Mouse (Mus musculus): Measurements from ENCODE around the gene Gpr39. TPM values are rescaled to one million over a fixed set of nuclear protein-coding genes. Genes with fewer than 3 reads are reported as not detected.

Gene Gpr39
- total and polyA plus RNA-seq, 3 experiments = 0.08 to 0.52 TPM; not detected in 1

DNA sequence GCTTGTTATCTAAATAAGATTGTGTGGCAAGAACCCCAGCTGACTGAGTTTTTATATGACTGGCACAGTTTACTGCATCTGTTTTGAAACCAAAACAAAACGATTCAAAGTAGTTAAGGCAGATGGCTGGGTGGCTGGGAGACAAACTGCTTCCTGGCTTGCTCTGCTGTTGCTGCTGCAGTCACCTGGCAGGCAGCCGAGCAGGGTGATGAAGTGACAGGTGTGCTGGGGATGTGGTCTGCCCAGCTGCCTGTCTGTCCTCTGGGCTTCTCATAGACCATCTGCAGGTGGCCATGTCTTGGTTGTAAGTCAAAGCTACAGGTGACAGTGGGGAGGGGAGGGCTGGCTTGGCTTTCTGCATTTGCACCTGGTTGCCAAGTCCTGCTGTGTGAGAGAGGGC, 131.6 kb downstream of the Gpr39 start:
- DNase-seq = no peak

DNA sequence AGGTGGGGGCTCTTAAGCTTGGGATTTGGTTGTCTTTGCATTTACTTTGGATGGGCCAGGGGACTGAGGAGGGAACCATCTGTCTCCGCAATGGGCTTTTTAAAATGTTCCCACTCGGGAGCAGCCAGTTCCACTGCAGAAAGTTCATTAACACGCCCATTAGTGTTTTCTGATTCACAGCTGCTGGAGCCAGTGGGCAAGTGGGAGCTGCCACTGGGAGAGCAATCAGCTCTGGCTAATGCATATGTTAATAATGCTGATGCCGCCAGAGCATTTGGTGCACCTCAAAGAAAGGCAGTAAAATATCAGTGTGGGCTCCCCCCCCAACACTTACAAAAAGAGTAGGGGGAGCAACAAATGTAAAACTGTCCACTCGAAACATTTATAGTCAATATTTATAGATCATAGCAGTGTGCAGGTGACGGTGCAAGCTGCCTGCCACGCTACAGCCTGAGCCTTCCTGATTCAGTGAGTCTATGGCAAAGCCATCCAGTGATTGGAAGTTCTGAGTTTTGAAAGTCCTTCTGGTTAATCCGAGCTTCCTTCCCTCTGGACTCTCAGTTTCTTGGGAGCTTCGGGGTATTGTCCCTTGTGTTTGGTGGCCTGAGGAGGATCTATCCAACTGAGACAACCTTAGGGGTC, 136.5 kb downstream of the Gpr39 start:
- DNase-seq = no peak

DNA sequence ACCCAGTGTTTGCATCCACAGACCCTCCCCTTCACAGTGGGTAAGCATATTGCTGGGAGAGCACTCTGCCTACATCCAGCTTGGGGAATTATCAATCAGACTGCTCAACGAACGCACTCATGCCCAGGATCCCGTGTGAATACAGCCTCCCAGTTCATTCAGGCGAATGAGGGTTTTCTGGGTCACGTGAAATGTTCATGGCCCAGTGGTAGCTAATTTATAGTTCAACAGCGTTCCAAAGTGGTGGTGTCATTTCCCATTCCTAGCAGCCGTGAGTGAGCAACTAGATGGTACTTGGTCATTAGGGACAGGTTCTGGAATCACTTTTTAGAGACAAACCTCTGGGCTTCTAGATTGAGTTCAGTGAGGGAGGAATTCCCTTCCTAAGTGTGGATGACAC, 144.3 kb downstream of the Gpr39 start:
- DNase-seq = no peak

DNA sequence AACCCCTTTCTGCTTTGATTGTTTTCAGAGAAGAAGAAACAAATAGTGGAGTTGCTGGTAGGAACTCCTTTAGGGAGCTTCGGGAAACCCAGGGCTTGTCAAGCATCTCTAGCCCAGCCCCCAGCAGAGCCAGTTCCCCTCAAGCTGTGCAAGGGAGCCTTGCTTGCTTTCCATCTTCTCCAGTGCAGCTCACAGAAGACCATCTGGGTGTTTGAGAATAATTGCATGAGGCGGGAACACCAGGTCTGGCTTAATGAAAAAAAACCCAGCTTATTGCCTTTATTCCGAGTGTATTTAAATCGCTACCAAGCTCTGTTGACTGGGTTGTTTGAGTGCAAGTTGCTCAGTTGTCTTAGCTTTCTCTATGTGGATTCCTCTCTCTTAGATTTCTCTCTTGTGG, 146.8 kb downstream of the Gpr39 start:
- DNase-seq = no peak

DNA sequence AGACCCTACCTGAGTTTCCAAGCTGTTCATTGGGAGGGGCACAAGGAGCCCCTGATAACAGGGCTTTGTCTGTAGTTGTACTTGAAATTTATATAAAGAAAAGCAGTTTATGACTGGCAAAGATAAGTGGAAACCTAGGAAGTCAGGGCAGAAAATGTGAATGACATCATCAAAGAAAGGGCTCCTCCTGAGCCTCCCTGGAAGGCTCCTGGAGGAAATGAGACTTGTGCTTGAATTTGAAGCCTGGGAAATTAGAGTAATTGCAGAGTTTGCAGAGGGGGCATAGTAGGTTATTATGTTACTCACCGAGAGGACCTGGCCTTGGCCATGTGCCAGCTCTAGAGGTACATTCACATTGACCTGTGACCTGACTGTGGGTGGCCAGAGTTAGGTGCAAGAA, 160.7 kb downstream of the Gpr39 start:
- DNase-seq = no peak

DNA sequence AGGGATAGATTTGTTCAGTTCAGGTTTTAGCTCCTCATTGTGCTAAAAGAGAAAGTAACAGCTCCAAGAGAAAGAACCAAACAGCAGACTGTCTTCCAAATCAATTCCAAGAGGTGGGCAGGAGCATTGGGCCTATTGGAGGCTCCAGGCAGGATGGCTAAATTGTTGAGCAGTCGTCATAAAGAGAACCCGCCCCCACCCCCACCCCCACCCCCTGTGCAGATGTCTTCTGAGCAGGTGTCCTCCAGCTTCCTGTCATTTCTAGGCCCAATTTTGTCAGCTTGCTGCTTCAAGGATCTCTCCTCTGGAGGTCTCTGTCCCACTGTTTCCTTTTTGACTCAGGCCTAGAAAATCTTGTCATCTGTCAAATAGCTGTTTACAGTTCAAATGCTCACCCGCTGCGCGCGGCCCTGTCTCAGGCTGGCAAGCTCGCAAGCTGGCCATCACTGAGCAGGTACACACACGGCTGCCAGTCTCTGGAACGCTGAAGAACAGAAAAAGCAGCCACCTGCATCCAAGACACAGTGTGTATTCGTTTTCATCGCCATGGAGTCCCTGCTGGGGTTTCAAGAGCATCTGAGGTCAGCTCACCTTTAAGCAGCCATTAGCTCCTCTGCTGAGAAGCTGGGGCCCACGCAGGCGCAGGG, 163.1 kb downstream of the Gpr39 start:
- DNase-seq = no peak

DNA sequence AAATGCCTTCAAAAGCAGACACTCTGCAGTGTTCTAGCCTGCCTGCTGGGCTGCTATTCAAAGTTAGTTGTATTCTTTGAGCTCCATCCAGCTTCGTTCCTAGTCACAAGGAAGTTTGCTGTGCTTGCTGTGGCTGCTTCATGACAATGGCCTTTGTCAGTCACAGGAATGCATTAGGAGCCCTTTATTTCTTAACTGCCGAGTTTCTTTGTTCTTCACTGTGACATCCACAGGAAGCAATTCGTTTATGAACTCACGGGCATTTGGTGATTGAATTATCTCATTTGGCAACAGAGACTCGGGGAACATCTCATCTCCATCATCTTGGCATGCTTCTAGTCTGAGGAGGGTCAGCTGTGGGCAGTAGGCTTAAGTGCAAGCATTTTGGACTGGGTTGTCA, 177.9 kb downstream of the Gpr39 start:
- no peak for DNase-seq

DNA sequence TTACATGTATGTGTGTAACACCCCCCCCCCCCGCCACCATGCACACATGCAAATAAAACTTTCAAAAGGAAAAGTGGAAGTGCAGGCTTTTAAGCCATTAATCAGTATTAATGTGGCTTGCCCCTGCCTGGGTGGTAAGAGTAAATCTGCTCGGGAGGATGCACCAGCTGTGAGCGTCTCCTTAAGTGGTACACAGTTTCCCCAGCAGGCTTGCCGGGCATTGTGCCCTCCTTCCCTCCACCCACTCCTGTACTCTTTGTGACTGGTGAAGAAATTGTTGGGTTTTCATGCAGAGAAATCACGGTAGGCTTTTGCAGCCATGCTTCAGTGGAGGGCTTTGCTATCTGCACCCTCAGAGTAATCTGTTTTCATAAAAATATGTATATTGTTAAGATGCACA, 181.8 kb downstream of the Gpr39 start:
- DNase-seq = no peak

DNA sequence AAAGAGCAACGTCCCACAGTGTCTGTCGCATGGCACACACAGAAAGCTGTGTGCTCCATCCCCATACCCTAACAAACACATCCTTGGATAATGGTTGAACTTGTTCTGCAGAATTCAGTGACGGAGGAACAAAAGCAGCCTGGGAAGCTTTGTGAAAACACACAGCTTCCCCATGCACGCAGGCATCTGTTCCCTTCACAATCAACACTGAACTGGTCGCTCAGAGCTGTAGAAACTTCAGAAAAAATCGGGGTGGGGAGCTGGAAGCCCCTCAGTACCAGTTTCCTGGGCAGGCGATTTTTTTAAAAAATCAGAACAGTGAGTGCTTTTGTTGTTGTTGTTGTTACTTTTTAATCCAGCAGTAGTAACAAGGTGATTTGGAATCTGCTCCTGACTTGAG, 193.3 kb downstream of the Gpr39 start:
- DNase-seq = no peak

DNA sequence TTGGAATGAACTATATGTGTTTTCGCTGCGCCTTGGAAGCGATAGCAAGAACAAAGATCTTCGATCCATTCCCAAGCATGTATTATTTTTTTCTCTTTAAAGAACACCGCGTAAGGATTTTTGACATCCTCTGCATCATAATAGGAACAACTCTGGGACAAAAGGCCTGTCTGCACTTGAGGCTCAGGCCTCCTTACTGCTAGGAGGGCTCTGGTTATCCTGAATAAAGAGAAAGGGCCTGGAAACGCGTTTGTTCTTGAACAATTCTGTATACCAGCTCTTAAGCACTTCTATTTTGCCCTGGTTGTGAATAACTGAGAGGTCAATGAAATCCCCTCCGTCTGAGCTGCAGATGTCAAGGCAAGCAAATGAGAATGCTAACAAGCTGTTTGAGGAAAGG, 216.4 kb downstream of the Gpr39 start:
- DNase-seq = no peak

DNA sequence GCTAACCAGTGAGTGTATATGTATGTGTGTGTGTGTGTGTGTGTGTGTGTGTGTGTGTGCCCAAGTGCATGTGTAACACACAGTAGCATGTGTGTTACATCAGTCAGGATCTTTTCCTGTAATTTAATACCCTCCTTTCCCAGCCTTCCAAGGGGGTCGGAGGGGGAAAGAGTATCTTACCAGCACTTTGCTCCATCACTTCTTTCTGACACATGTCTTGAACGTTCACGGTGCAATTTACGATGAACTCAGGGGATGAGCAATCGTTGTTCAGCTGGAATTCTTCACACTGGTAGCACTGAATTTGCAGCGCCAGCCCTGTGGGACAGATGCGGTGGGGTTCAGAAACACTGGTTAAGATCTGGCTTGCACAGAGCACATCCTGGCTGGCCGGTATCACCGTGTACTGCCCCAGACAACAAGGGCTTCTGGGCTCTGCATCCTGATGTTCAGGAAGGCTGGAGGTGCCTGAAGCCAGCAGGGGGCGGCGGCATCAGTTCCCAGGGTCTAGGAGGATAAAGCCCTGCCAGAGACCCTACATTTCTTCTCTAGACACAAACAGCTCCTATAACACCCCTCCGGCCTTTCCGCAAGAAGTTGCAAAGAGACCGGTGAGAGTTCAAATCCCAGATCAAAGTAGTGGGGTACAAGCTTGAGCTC, 233.5 kb downstream of the Gpr39 start:
- DNase-seq = peak; percentile 3

DNA sequence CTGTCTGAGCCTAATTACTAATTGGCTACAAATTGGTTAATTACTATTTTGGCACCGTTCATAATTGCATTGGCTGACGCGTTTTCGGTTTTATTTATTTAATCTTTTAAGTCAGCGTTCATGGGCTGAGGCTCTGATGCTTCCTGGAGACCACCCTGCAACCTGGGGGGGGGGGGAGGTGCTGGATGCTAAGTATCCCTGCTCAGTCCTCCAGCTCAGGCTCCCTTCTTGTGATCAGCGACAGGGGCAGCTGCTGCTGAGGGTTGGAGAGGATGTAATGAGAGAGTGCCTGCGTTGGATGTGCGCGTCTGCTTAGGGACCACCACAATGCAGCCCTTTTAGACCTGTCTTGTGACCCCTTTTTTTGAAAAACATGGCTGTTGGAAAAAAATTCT, 234.1 kb downstream of the Gpr39 start:
- no peak for DNase-seq

DNA sequence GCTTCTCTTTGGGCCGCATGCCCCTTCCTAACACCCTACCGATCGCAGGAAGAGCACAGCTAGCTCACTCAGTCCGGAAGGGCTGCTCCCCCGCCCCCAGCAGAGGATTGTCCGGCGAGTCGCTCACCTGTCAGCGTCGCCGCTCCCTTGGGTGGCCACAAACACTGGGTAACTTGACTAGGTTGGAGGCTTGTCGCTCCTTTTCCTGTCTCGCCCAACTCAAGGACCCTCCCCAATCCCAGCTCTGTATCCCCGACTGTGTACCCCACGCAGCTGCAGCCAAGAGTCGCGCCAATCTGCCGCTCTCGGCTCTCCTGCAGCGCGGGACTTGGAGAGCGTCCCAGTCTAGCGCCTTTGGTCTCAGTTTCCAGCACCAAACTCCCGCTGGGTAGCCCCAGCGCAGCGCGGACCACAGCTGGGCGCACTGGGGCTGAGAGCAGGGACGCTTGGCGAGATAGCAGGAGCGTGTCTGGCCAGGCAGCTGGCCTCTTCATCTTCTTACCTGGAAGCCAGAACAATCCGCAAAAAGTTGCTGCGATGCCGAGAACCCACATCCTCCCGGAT, 234.6 kb downstream of the Gpr39 start:
- no peak for DNase-seq

DNA sequence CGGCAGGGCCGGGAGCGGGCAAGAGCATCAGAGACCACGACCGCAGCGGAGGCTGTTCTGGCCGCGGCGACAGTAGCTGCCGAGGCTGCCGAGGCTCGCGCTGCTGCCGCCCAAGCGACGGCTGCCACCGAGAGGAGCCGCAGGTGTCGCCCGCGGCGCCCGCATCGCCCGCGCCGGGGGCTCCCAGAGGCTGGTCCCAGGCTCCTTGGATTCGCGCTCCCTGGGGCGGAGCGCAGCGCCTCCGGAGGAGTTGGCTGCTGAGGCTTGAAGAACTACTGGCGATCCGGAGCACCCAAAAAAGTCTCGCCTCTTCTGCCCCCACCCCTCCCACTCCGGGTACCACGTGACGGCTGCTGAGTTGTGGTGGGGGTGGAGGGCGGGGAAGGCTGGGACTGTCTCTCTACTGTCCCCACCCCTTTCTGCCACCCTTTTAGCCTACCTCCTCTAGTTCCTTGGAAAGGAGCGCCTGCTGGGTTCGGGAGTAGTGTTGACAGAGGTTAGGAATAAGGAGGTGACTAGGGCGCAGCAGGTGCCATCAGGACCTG, 235.2 kb downstream of the Gpr39 start:
- peak; percentile 61 for DNase-seq

DNA sequence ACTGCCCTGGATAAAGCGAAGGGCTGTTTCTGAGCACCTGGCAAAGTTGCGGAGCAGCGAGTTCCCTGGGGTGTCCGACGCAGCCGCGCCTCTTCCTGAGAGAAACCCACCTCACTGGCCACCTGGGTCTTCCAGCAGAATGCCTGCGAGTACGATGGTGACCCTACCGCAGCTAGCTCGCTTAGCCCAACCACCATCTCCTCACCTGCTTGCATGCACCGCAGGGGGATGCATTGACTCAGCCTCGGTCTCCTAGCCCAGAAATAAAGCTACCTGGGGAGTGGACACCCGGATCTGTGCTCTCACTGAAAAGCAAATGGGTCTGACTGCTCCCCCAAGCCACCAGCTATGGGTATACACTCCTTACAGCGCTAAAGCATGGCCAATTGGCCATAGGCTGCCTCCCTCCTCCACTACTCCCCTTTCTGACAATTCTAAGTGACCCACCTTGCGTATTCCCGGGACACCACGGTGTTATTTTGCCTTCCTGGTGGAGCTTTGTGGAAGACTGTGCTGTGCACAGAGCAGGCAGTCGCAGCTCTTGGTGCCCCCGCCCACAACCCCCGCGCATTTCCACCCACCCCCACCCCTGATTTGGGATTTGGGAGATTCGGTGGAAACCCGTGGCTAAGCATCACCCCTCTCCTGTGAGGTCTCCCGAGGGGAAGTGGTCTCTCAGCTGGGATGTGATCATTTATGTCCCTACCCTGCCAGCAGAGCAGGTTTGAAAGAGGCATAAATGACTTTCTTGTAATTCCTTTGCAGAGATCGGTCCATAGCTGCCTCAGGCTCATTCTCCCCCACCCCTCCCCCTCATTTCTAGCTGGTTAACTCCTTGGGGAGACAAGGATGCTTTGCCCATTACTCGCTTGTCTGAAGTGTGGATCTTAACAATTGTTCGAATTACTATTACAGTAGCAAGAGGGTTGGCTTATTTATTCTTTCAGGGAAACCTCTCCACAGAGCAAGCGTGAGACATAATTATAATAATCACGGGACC, 236.1 kb downstream of the Gpr39 start, which contains the start of gene Lypd1:
TSS of gene Lypd1 (minus strand) at position 501 of the 1,000 bp plus-strand sequence.
- DNase-seq = no peak

DNA sequence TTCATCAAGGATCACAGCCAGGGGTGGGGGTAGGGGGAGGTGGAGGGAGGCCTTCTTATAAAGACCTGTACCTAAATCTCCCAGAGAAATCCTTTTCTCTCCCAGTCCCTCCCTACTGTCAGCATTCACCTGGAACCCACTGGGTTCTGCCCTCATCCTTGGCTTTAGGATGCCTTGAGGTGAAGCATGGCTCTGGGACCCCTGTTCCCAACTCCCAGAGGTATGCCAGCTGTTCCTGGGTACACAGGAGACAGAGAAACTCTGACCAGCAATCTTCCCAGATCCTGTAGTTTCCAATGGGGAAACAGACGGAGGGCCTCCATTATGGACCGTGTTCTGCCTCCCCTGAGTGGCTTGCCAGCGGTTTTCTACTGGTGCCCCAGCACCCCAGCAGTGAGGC, 243.9 kb downstream of the Gpr39 start:
- no peak for DNase-seq

DNA sequence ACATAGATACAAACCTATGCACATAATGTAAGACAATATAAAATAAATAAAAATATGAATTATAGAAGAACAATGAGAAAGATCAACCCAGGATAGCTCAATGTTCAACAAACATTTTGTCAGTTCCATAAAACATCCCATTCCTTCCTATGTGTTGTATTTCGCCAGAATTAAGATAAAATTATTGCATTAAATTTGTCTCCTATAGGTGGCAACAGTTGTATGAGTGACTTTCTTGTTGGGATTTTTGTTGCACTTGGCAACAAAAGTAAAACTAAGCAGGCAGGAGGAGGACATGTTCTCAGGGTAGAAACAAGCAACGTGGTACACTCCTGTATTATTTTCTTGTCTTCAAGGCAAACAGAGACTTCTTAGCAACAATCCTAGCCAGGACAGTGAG, 246.3 kb downstream of the Gpr39 start:
- DNase-seq = no peak
